Mouse (Mus musculus) E14TG2a.4 (cell line): Measurements from ENCODE around the gene Wwox.

Experiments
- H3K27me3 ChIP-seq: 2 replicates; pipeline ENCODE4 v1.6.1; 2014; ENCODE audit warnings: low read length, control low read depth; ENCODE audit not compliant: insufficient read depth
- H3K36me3 ChIP-seq: 2 replicates; pipeline ENCODE4 v1.6.1; 2014; ENCODE audit warnings: low read length, control low read depth; ENCODE audit not compliant: insufficient read depth
- H3K4me1 ChIP-seq: replicated peaks from 2 replicates; pipeline ENCODE4 v1.6.1; 2014; ENCODE audit warnings: low read depth, low read length, control low read depth
- H3K4me3 ChIP-seq: replicated peaks from 2 replicates; pipeline ENCODE4 v1.5.1; 2014; ENCODE audit warnings: mild to moderate bottlenecking, low read length
- H3K9me3 ChIP-seq: 2 replicates; pipeline ENCODE4 v1.6.1; 2014; ENCODE audit warnings: low read length, control low read depth
- CTCF ChIP-seq: conservative IDR thresholded peaks from 2 replicates; pipeline ENCODE4 v1.5.1; 2014; ENCODE audit warnings: low read length
- NANOG ChIP-seq: IDR thresholded peaks from 2 replicates; pipeline ENCODE4 v1.6.1; 2014; ENCODE audit warnings: borderline replicate concordance, low read length, mixed read lengths
- POU5F1 ChIP-seq: IDR thresholded peaks from 2 replicates; pipeline ENCODE4 v1.6.1; 2014; ENCODE audit warnings: low read length, borderline replicate concordance

Wwox gene

GRCm38 (mm10) chr8:115009897-115010768 is 570.7 kb downstream of the Wwox start:
- TF ChIP-seq POU5F1: no peak
- TF ChIP-seq CTCF: no peak
- peak; percentile 36; the same call in 1 of the 2 replicates for TF ChIP-seq NANOG
- H3K4me1 ChIP-seq: peaks cover 68% of the 10 kb centered on the region
- H3K9me3 ChIP-seq: peaks cover 6% of the 10 kb centered on the region
- H3K4me3 ChIP-seq: 0 out of 2 replicates have a peak overlapping the region, but pooled peaks have one; percentile 26
- H3K27me3 ChIP-seq: no peaks in the 10 kb centered on the region; the same call in 1 of the 2 replicates
- H3K36me3 ChIP-seq: no peaks in the 10 kb centered on the region

DNA sequence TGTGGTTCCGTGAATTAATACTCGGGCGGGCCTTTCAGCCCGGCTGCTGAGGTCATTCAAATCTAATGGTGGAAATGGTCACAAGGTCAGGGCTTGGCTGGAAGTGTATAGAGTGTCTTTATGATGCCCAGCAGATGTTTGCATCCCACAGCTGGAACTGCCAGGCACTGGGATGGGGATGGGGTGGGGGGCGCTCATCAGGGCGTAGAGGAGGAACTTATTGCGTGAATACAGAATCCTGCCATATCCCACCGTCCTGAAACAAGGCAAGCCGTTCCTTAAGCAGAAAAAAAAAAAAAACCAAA is 571.3 kb downstream of the Wwox start:
- Histone ChIP-seq H3K4me3 (0 out of 2 replicates have a peak overlapping the region, but pooled peaks have one; percentile 26), H3K27me3 (no peaks in the 10 kb centered on the region; the same call in 1 of the 2 replicates), H3K9me3 (peaks cover 6% of the 10 kb centered on the region), H3K36me3 (no peaks in the 10 kb centered on the region), H3K4me1 (peaks cover 68% of the 10 kb centered on the region)
- TF ChIP-seq NANOG: no peak

GRCm38 (mm10) chr8:115019661-115020060 is 580.2 kb downstream of the Wwox start:
- no peaks in the 10 kb centered on the region for H3K27me3 ChIP-seq
- no peak for TF ChIP-seq CTCF
- TF ChIP-seq NANOG: no peak
- TF ChIP-seq POU5F1: no peak
- no peaks in the 10 kb centered on the region for H3K36me3 ChIP-seq
- H3K4me3 ChIP-seq: no peak overlapping the region
- H3K4me1 ChIP-seq: no peaks in the 10 kb centered on the region
- H3K9me3 ChIP-seq: no peaks in the 10 kb centered on the region

DNA sequence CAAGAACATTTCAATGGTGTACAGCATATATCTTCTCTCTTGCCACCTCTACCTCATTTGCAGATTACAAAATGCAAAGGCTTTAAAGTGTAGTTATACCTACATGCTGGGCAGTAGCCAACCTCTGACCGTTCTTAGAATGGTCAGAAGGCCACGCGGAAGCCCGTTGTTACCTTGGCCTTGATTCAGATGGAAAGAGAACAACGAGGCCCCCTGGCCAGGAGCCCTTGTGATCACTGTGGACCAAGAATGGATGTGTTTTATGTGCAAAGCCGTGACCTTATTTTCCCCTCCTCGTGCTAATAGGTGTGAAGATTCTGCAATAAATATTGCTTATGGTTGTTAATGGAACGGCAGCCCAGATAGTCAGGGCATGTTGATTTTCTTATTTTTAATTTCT is 582.3 kb downstream of the Wwox start:
- Histone ChIP-seq H3K4me1 (no peaks in the 10 kb centered on the region), H3K9me3 (no peaks in the 10 kb centered on the region), H3K4me3 (no peak overlapping the region), H3K36me3 (no peaks in the 10 kb centered on the region), H3K27me3 (no peaks in the 10 kb centered on the region)
- TF ChIP-seq POU5F1 (no peak), CTCF (no peak), NANOG (no peak)

- Histone ChIP-seq H3K36me3 (no peaks in the 10 kb centered on the region), H3K9me3 (no peaks in the 10 kb centered on the region), H3K4me3 (no peak overlapping the region), H3K27me3 (no peaks in the 10 kb centered on the region), H3K4me1 (no peaks in the 10 kb centered on the region)
- TF ChIP-seq CTCF: no peak
- TF ChIP-seq POU5F1: no peak
- no peak for TF ChIP-seq NANOG
Measured at GRCm38 (mm10) chr8:115024062-115024461, 584.6 kb downstream of the Wwox start.

DNA sequence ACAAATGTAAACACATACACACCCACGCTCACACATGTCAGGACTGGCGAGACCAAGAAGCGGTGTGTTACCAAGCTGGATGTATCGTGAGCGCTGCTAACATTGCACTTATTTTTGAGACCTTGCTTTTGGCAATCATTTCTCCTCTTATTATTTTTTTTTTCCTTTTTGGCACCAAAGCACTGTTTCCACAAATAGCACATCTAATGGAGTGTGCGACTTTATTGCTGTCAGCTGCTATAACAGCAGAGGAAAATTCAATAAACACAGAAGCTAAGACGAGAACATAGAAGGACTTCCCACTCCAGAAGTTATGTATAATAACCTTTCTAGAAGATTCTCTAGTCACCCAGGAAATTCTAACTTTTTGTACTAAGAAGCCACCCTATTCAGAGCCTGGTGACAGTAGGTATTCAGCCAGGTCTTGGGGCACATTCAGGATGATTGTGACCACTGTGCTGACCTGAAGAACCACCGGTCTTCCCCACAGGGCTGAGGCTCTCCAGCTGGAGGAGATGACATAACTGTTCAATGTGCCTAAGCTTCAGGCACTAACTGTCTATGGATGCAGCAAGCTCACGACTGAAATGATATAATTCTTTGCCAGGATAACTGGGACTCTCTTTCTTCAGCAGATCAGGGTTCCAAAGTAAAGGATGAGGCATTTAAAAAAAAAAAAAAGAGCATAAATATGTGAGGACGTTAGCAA is 586.1 kb downstream of the Wwox start:
- H3K9me3 ChIP-seq: peaks cover 9% of the 10 kb centered on the region
- TF ChIP-seq POU5F1 (no peak), CTCF (no peak), NANOG (no peak)
- no peaks in the 10 kb centered on the region for H3K36me3 ChIP-seq
- H3K4me1 ChIP-seq: no peaks in the 10 kb centered on the region
- H3K4me3 ChIP-seq: no peak overlapping the region
- H3K27me3 ChIP-seq: no peaks in the 10 kb centered on the region

DNA sequence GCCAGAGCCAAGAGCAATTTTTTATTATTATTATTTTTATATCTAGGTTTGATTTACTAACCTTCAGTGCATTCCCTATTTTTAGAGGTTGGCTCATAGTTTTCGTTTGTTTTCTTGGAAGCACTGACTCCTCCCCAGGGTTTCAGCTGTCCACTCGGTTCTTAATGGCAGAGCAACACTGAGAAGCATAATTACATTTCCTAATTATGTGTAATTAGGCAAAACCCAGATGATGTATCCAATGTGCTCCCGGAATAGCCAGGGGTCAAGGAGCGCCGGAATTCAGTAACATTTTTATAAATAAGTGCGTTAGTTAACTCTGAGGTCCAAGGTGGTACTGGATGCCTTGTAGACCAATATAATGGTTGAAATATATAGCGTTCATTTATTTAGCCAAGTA is 586.7 kb downstream of the Wwox start:
- H3K27me3 ChIP-seq: no peaks in the 10 kb centered on the region
- H3K9me3 ChIP-seq: peaks cover 15% of the 10 kb centered on the region
- TF ChIP-seq POU5F1: no peak
- no peak for TF ChIP-seq NANOG
- TF ChIP-seq CTCF: no peak
- H3K4me1 ChIP-seq: no peaks in the 10 kb centered on the region
- H3K4me3 ChIP-seq: no peak overlapping the region
- H3K36me3 ChIP-seq: no peaks in the 10 kb centered on the region

GRCm38 (mm10) chr8:115033194-115033593 is 593.7 kb downstream of the Wwox start:
- peaks cover 46% of the 10 kb centered on the region for H3K9me3 ChIP-seq

GRCm38 (mm10) chr8:115036016-115036415 is 596.6 kb downstream of the Wwox start:
- TF ChIP-seq CTCF (no peak), POU5F1 (no peak), NANOG (no peak)
- peaks cover 32% of the 10 kb centered on the region for H3K4me1 ChIP-seq
- H3K27me3 ChIP-seq: no peaks in the 10 kb centered on the region
- no peak overlapping the region for H3K4me3 ChIP-seq
- peaks cover 32% of the 10 kb centered on the region for H3K9me3 ChIP-seq
- H3K36me3 ChIP-seq: no peaks in the 10 kb centered on the region

More at GRCm38 (mm10) chr8:115033194-115033593, 593.7 kb downstream of the Wwox start:
- H3K27me3 ChIP-seq: no peaks in the 10 kb centered on the region
- peaks cover 22% of the 10 kb centered on the region for H3K4me1 ChIP-seq
- H3K36me3 ChIP-seq: no peaks in the 10 kb centered on the region
- H3K4me3 ChIP-seq: no peak overlapping the region
- no peak for TF ChIP-seq NANOG
- no peak for TF ChIP-seq POU5F1
- TF ChIP-seq CTCF: no peak
